Mouse (Mus musculus) forebrain, postnatal 0 days (tissue): ENCODE measurements around the gene Eno1. TPM values are rescaled to one million over a fixed set of nuclear protein-coding genes. Genes with fewer than 3 reads are reported as not detected.
"Not testable (repeated sequence)": the region's sequence is repeated elsewhere in the genome, so short reads cannot be mapped to it uniquely, and the experiment has no call there.

Experiments used
- ATAC-seq: fragments of 200-750 bp; cut with Nextera tagmentation; 2 replicates; pipeline ENCODE4 v1.8.0; 2017; ENCODE audit warnings: mild to moderate bottlenecking, moderate library complexity
- DNase-seq: peaks from one replicate; pipeline ENCODE4 v3.0.0-alpha.2; 2015
- H3K27ac ChIP-seq: fragments of 300-500 bp; sonication (generic); 2 replicates; pipeline ENCODE4 v1.5.1; 2014; ENCODE audit warnings: low read depth, mild to moderate bottlenecking, antibody characterized with exemption, low read length, moderate library complexity, mixed read lengths
- H3K27me3 ChIP-seq: fragments of 300-500 bp; sonication (generic); 2 replicates; pipeline ENCODE4 v1.6.1; 2014; ENCODE audit warnings: mild to moderate bottlenecking, low read length, mixed read lengths; ENCODE audit not compliant: insufficient read depth
- H3K36me3 ChIP-seq: fragments of 300-500 bp; sonication (generic); 2 replicates; pipeline ENCODE4 v1.6.1; 2014; ENCODE audit warnings: mild to moderate bottlenecking, moderate library complexity; ENCODE audit not compliant: insufficient read depth
- H3K4me1 ChIP-seq: fragments of 300-500 bp; sonication (generic); 2 replicates; pipeline ENCODE4 v1.6.1; 2014; ENCODE audit warnings: antibody characterized with exemption; ENCODE audit not compliant: insufficient read depth
- H3K4me2 ChIP-seq: fragments of 300-500 bp; sonication (generic); 2 replicates; pipeline ENCODE4 v1.6.1; 2014; ENCODE audit warnings: low read depth, mild to moderate bottlenecking, moderate library complexity
- H3K4me3 ChIP-seq: fragments of 300-500 bp; sonication (generic); 2 replicates; pipeline ENCODE4 v1.5.1; 2014; ENCODE audit warnings: low read depth, low read length, mixed read lengths
- H3K9ac ChIP-seq: fragments of 300-500 bp; sonication (generic); 2 replicates; pipeline ENCODE4 v1.6.1; 2014; ENCODE audit warnings: mild to moderate bottlenecking
- H3K9me3 ChIP-seq: fragments of 300-500 bp; sonication (generic); 2 replicates; pipeline ENCODE4 v1.6.1; 2016; ENCODE audit warnings: low read length
- CTCF ChIP-seq: sonication (generic); IDR thresholded peaks from 2 replicates; pipeline ENCODE4 v1.5.1; 2016; ENCODE audit warnings: antibody characterized with exemption, control low read depth, low read depth
- WGBS: fragments of 180-500 bp; shearing (Covaris S2); extraction: QIAGEN DNeasy Blood & Tissue Kit; methylation state at CpG from one replicate; pipeline ENCODE4 v1.1.7; 2014; 5-methylcytosine and 5-hydroxymethylcytosine counted together
- polyA plus RNA-seq: library from polyadenylated mRNA; unstranded; fragments of >200 nt; fragmentation: Nextera tagmentation; extraction: Ambion mirVana; gene quantifications from 2 replicates; pipeline ENCODE4 v1.2.1, GENCODE M21; 2015
- total RNA-seq: library from RNA; depleted of rRNA; stranded (reverse); fragments of >200 nt; gene quantifications from 2 replicates; pipeline ENCODE4 v1.2.3, GENCODE M21; 2014

Gene Eno1
- total and polyA plus RNA-seq, 2 experiments from 2014 or later, result 328 to 963 TPM

DNA sequence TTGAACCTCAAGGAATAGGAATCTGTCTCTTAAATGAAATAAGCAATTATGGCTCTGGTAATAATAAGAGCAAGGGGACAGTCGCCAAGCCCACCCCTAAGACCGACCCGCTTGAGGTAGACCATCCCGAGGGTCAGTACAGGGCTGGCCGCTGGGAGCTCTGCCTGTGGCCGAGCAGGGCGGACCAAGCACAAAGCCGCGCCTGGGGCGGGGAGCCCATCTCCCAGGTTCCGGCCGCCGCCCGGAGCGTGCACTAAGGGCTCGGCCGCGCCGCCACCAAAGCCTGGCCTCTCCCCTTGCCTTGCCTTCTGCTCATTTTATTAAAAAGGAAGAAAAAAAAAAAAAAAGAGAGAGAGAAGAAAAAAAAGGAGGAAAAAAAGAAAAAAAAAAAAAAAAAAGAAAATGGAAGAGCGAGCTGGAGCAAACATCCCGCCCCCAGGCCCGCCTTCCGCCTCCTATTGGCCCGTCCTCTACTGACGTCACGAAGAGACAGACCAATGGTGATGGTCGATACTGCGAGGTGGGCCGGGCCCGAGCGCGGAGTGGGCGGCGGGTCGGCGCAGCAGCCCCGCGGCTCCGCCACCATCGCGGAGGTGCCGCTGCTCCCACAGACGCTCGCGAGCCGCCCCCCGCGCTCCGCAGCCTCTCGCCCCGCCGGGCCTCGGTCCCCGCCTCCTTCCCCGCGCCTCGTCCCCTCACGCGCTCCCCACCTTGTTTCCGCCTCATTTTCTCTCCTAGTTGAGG lies 44.7 kb downstream of the Eno1 start, which contains the start of gene Rere:
Rere (plus strand) TSS at position 629 of the 744 bp plus-strand sequence.
- peak; percentile 99 for ATAC-seq
- TF ChIP-seq CTCF, result peak; percentile 19; the same call in 1 of the 2 replicates
- Histone ChIP-seq H3K4me2 (peak within 1 kb of the TSS; percentile 65), H3K9ac (peak within 1 kb of the TSS; percentile 94), H3K36me3 (no peaks in the 10 kb centered on the region), H3K4me3 (peak within 1 kb of the TSS; percentile 89), H3K27ac (peak within 1 kb of the TSS; percentile 100), H3K4me1 (peaks cover 11% of the 10 kb centered on the region), H3K27me3 (no peaks in the 10 kb centered on the region), H3K9me3 (no peaks in the 10 kb centered on the region)
- WGBS, result 4% methylated on average over 57 of the region's 60 CpGs
- peak; percentile 99 for DNase-seq

DNA sequence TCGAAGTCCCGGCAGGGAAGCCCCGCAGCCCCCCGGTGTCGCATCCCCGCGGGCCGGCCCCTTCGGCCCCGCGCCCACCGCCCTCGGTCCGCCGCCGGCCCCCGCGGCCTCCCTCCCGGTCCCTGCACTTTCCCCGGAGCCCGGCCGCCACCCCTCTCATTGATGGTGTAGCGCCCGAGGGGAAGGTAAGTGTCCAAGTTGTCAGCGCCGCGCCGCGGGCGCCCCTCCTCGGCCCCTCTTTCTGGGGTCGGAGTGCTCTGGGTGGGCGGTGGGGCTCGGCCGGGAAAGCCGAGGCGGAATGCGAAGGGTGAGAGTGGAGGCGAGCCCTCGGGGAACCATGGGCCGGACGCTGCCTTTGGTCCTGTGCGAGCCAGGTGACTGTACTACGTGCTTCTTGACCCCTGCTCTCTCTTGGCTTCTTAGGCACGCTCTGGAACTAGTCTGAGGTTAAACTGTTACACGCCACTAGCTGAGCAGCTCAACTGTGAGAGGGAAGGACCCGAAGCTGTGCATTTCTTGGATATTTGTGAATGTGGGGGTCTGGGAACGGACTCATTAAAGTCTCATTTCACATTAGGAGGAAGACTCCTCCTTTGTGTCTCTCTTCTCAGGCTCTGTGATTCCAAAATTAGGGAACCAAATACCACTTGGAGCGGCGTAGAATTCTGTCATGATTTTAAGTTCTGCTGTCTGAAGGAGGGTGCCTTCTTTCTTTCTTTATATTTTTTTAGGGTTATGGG lies 45.5 kb downstream of the Eno1 start:
- Histone ChIP-seq H3K9ac (peak overlapping the region; percentile 94), H3K9me3 (no peaks in the 10 kb centered on the region), H3K27ac (peak overlapping the region; percentile 100), H3K27me3 (no peaks in the 10 kb centered on the region), H3K36me3 (no peaks in the 10 kb centered on the region), H3K4me1 (peaks cover 11% of the 10 kb centered on the region), H3K4me2 (peak overlapping the region; percentile 65), H3K4me3 (peak overlapping the region; percentile 89)
- DNase-seq (peak; percentile 43), ATAC-seq (peak; percentile 10)
- WGBS, result under 1% methylated on average over 48 of the region's 50 CpGs
- no peak for TF ChIP-seq CTCF

DNA sequence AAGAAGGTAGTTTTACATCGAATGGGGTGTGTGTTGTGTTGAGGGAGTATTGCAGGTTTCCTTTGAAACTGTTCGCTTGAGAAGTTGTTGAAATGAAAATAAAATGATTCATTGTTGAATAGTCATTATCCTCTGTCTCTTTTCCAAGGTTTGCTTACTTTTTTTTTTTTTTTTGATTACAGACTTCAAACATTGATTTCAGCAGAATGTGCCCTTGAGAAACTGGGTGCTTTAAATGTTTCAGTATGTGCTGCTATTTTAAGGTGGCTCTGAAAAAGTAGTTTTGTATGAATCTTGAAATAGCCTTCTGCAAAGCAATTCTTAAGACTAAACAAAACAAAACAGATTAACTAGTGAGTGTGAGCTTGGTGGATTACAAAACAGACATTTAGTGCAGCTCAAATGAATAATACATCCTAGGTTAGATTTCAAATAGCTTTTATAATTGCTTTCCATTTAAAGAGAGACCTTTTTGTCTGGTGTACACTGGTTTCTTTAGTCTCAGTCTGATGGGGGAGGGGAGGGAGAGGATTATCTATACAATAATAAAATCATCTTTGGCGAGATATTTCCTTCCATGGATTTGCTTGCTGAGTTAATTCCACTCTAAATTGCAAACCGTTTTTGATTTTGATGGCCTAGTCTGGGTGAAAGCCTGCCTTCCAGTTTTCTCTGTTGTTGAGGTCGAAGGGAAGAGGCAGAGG lies 46.3 kb downstream of the Eno1 start:
- Histone ChIP-seq H3K4me3 (peak overlapping the region; percentile 89), H3K36me3 (no peaks in the 10 kb centered on the region), H3K4me1 (peaks cover 11% of the 10 kb centered on the region), H3K9ac (peak overlapping the region; percentile 94), H3K27me3 (no peaks in the 10 kb centered on the region), H3K4me2 (peak overlapping the region; percentile 65), H3K27ac (peak overlapping the region; percentile 100), H3K9me3 (no peaks in the 10 kb centered on the region)
- no peak for TF ChIP-seq CTCF
- WGBS, result 3% methylated on average over 5 of the region's 5 CpGs
- DNase-seq, result peak; percentile 16
- no peak for ATAC-seq

DNA sequence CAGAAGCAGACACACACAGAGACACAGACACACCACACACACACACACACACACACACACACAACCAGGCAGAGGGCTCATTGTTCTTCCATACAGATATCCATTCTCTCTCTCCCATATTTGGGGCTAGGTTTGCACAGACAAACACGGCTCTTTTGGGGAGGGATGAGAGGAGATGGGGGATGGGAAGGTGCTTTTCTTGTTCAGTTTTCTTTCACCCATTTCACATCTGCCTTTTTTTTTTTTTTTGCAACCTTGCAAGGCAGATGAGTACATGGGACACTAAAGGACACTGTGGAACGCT lies 46.8 kb downstream of the Eno1 start:
- H3K9me3 ChIP-seq, result no peaks in the 10 kb centered on the region
- H3K4me2 ChIP-seq, result peak overlapping the region; percentile 65
- H3K4me1 ChIP-seq, result peaks cover 11% of the 10 kb centered on the region
- H3K4me3 ChIP-seq, result peak overlapping the region; percentile 89
- ATAC-seq (no peak), DNase-seq (no peak)
- no peak for TF ChIP-seq CTCF
- no peaks in the 10 kb centered on the region for H3K36me3 ChIP-seq
- peak overlapping the region; percentile 94 for H3K9ac ChIP-seq
- peak overlapping the region; percentile 70 for H3K27ac ChIP-seq
- no peaks in the 10 kb centered on the region for H3K27me3 ChIP-seq
- WGBS, result 8% methylated on average over 2 of the region's 2 CpGs

DNA sequence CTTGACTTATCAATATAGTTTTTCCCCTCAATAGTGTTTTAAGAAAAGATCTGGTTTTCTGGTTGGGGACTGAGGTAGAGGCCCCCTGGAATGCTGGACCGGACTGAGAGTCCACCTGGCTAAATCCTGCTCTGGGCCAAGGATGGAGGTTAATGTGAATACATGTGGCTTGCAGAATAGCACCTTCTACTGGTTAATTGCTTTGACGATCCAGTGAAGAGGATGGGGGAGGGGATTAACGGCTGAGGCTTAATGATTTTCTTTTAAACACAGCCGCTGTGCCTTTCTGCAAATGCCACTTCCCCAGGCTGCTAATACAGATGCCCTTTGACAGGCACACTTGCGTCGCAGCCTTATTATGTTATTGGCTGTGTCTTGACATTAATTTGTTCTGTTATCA lies 47.5 kb downstream of the Eno1 start:
- no peaks in the 10 kb centered on the region for H3K9me3 ChIP-seq
- WGBS, result 4% methylated on average over 6 of the region's 6 CpGs
- peak overlapping the region; percentile 65 for H3K4me2 ChIP-seq
- ATAC-seq, result no peak
- DNase-seq, result peak; percentile 58
- H3K4me3 ChIP-seq, result peak overlapping the region; percentile 89
- peak overlapping the region; percentile 70; the same call in 1 of the 2 replicates for H3K27ac ChIP-seq
- H3K36me3 ChIP-seq, result no peaks in the 10 kb centered on the region
- peak overlapping the region; percentile 94 for H3K9ac ChIP-seq
- H3K27me3 ChIP-seq, result no peaks in the 10 kb centered on the region
- TF ChIP-seq CTCF, result peak; percentile 58
- peaks cover 11% of the 10 kb centered on the region for H3K4me1 ChIP-seq

DNA sequence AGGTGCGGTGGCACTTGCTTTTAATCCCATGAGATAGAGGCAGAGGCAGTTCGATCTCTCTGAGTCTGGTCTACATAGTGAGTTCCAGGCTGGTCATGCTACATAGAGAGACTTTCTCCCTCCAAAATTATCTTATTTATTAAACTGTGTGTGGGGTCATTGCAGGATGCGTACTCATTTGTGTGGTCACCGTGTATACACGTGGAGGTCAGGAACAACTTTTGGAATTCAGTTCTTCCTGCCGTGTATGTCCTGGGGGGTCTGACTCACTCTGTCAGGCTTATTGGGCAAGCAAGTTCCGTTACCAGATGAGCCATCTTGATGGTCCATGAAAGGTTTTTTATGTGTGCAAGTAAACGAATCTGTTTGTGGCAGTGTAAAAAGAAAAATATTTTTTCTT lies 50.5 kb downstream of the Eno1 start:
- DNase-seq (no peak), ATAC-seq (no peak)
- WGBS, result 82% methylated on average over 8 of the region's 8 CpGs
- Histone ChIP-seq H3K4me2 (no peak overlapping the region), H3K9ac (no peak overlapping the region), H3K27me3 (no peaks in the 10 kb centered on the region), H3K27ac (no peak overlapping the region), H3K9me3 (no peaks in the 10 kb centered on the region), H3K4me3 (no peak overlapping the region), H3K4me1 (peaks cover 12% of the 10 kb centered on the region), H3K36me3 (no peaks in the 10 kb centered on the region)
- TF ChIP-seq CTCF, result no peak

DNA sequence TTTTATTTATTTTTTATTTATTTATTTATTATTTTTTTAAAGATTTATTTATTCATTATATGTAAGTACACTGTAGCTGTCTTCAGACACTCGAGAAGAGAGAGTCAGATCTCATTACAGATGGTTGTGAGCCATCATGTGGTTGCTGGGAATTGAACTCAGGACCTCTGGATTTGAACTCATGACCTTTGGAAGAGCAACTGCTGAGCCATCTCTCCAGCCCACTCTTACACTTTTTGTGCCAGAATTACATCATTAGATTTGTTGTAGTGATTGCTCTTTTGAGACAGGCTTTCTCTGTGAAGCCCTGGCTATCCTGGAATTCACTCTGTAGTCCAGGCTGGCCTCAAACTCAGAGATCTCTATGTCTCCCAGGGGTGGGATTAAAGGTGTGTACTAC lies 50.9 kb downstream of the Eno1 start:
- DNase-seq, ATAC-seq, H3K27ac ChIP-seq, H3K36me3 ChIP-seq, H3K9ac ChIP-seq, H3K9me3 ChIP-seq, H3K27me3 ChIP-seq, H3K4me2 ChIP-seq, H3K4me3 ChIP-seq: not testable (repeated sequence)
- 80% methylated on average over 1 of the region's 1 CpGs for WGBS
- H3K4me1 ChIP-seq, result peaks cover 12% of the 10 kb centered on the region
